Mouse (Mus musculus): Measurements from ENCODE around the gene Tap1. TPM values are rescaled to one million over a fixed set of nuclear protein-coding genes. Genes with fewer than 3 reads are reported as not detected.
A peak's percentile ranks its signal among the peaks of the same experiment; 100 is the strongest.

Tap1 gene
- polyA plus RNA-seq, 1 experiment from 2014 or later: 6.1 TPM

DNA sequence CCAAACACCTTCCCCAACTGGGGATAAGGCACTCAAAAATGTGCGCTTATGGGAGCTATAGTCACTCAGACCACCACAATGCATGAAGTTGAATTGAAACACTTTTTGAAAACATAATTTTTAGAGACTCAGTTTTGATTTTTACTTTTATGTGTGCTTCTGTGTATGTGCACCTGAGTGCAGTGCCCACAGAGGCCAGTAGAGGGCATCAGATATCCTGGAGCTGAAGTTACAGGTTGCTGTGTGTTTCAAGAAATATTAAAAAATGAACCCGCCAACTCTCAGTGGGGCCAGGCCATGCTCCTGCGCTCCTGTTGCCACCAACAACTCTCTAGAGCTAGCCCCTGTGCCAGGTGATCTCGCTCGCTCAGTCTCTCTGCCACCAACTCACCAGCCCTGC lies 14.8 kb upstream of the Tap1 start:
- no peak overlapping the region for H3K9ac ChIP-seq (ENCODE audit: low read depth, low read length)
- H3K4me3 ChIP-seq (ENCODE audit: low read length): no peak overlapping the region
- H3K36me3 ChIP-seq (ENCODE audit: control insufficient read depth, insufficient read depth, low read length): no peaks in the 10 kb centered on the region
- no peak overlapping the region for H3K4me2 ChIP-seq (ENCODE audit: low read length)
- no peaks in the 10 kb centered on the region for H3K4me1 ChIP-seq (ENCODE audit: control insufficient read depth, insufficient read depth, low read depth, low read length)
- no peak for ATAC-seq
- no peak overlapping the region for H3K27ac ChIP-seq (ENCODE audit: low read depth, low read length)
- WGBS: 92% methylated on average over 5 of the region's 5 CpGs
- H3K27me3 ChIP-seq (replicated peaks; ENCODE audit: control insufficient read depth, insufficient read depth, low read length): no peaks in the 10 kb centered on the region
- no peaks in the 10 kb centered on the region; the same call in none of the 2 replicates for H3K9me3 ChIP-seq (ENCODE audit: control insufficient read depth, low read length)

DNA sequence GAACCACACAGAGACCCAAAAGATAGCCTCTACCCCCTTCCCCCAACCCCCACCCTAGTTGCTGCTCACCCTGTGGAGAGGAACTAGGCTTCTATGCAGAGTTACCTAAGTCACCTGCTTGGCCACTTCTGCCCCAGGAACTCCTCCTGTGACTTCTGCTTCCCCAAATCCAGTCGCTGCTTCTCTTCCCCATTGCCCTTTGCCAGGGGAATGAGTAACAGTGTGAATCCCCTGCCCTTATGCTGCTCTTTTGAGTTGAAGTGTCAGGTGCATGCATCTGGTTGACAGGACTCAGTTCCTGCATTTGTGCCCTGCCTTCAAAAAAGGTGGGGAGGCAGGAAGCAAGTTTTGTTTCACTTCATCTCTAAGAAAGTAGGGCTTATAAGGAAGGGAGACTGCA lies 13.3 kb upstream of the Tap1 start:
- Histone ChIP-seq H3K27ac (ENCODE audit: low read depth, low read length) (no peak overlapping the region), H3K4me1 (ENCODE audit: control insufficient read depth, insufficient read depth, low read depth, low read length) (no peaks in the 10 kb centered on the region), H3K36me3 (ENCODE audit: control insufficient read depth, insufficient read depth, low read length) (no peaks in the 10 kb centered on the region), H3K9ac (ENCODE audit: low read depth, low read length) (no peak overlapping the region), H3K4me2 (ENCODE audit: low read length) (no peak overlapping the region), H3K4me3 (ENCODE audit: low read length) (no peak overlapping the region), H3K9me3 (ENCODE audit: control insufficient read depth, low read length) (no peaks in the 10 kb centered on the region; the same call in none of the 2 replicates), H3K27me3 (replicated peaks; ENCODE audit: control insufficient read depth, insufficient read depth, low read length) (no peaks in the 10 kb centered on the region)
- WGBS: 63% methylated on average over 1 of the region's 1 CpGs
- no peak for ATAC-seq

DNA sequence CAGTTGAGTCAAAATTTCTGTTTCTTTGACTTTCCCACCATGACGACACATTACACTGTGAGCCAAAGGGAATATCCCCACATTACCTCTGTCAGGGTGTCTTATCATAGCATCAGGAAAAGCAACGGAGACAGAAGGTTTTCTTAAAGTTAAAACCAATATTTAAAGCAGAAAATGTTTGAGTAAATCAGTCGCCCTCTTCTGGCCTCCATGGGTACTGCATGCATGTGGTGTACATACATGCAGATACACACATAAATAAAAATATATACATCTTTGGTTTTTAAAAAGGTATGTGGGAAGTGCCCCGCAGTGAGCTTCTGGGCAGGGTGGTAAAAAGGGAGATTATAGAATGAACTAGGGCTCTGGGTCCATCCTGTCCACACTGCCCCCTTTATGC lies 10.2 kb upstream of the Tap1 start:
- H3K27me3 ChIP-seq (replicated peaks; ENCODE audit: control insufficient read depth, insufficient read depth, low read length): no peaks in the 10 kb centered on the region
- no peak overlapping the region for H3K9ac ChIP-seq (ENCODE audit: low read depth, low read length)
- 75% methylated on average over 4 of the region's 4 CpGs for WGBS
- H3K27ac ChIP-seq (ENCODE audit: low read depth, low read length): no peak overlapping the region
- no peaks in the 10 kb centered on the region; the same call in none of the 2 replicates for H3K9me3 ChIP-seq (ENCODE audit: control insufficient read depth, low read length)
- H3K4me1 ChIP-seq (ENCODE audit: control insufficient read depth, insufficient read depth, low read depth, low read length): no peaks in the 10 kb centered on the region
- H3K36me3 ChIP-seq (ENCODE audit: control insufficient read depth, insufficient read depth, low read length): no peaks in the 10 kb centered on the region
- ATAC-seq: no peak
- no peak overlapping the region for H3K4me3 ChIP-seq (ENCODE audit: low read length)
- no peak overlapping the region for H3K4me2 ChIP-seq (ENCODE audit: low read length)

DNA sequence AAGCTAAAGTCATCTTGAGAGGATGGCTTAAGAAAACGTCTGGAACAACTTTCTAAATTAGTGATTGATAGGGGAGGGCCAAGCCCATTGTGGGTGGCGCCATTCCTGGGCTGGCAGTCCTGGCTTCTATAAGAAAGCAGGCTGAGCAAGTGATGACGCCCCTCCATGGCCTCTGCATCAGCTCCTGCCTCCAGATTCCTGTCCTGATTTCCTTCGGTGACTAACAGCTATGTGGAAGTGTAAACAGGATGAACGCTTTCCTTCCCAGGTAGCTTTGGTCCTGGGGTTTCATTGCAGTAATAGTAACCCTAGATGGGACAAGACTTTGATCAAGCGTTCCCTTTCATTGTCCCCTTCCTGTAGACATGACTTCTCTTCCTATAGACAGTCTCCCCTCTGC lies 8.3 kb upstream of the Tap1 start:
- 70% methylated on average over 6 of the region's 6 CpGs for WGBS

DNA sequence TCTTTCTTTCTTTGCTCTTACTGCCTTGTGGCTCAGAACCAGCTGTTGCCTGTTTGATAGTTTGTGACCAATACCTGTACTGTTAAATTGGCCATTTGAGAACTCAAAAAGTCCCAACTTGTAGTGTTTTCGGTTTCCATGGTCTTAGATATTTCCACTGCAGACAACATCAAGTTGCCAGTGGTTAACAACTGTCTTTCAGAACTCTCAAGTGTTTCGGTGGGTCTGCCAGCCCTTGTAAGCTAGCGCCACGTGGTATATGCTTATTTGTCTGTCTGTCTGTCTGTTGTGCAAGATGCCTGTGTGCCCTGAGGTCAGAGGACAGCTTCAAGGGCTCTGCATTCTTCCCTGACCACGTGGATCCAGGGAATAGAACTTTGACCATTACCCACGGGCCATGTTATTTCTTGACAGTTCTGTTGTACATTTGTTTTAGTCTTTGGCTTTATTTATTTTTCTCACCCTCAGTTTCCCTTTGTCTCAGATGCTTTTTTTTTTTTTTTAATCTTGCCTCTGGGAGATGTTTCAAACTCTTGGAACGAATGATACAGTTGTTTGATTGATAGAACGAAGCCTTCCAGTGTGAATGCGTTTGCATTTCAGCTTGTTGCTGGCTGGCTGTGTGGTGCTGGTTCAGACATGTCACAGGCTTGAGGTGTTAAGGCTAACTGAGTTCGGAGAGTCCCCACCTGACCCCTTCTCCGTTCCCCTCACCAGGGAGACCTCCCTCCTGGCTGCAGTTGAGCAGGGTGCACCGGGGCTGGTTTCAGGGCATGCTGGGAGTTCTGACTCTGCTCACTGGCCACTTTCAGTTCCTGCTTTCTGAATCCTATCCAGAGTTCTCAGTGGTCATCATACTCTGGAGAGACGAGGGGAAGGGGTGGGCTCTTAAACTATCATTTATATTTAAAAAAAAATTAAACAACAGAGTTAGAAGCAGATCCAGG lies 7.2 kb upstream of the Tap1 start:
- Histone ChIP-seq H3K9me3 (ENCODE audit: control insufficient read depth, low read length) (no peaks in the 10 kb centered on the region; the same call in none of the 2 replicates), H3K9ac (ENCODE audit: low read depth, low read length) (no peak overlapping the region), H3K36me3 (ENCODE audit: control insufficient read depth, insufficient read depth, low read length) (no peaks in the 10 kb centered on the region), H3K4me1 (ENCODE audit: control insufficient read depth, insufficient read depth, low read depth, low read length) (no peaks in the 10 kb centered on the region), H3K27me3 (replicated peaks; ENCODE audit: control insufficient read depth, insufficient read depth, low read length) (0 out of 2 replicates have a peak, but pooled peaks cover 2% of the 10 kb centered on the region), H3K4me3 (ENCODE audit: low read length) (no peak overlapping the region), H3K4me2 (ENCODE audit: low read length) (no peak overlapping the region), H3K27ac (ENCODE audit: low read depth, low read length) (no peak overlapping the region)
- WGBS: 75% methylated on average over 13 of the region's 13 CpGs
- no peak for ATAC-seq

More for the DNA sequence above, 8.3 kb upstream of the Tap1 start:
- no peaks in the 10 kb centered on the region for H3K4me1 ChIP-seq (ENCODE audit: control insufficient read depth, insufficient read depth, low read depth, low read length)
- H3K9me3 ChIP-seq (ENCODE audit: control insufficient read depth, low read length): no peaks in the 10 kb centered on the region; the same call in none of the 2 replicates
- no peak overlapping the region for H3K4me3 ChIP-seq (ENCODE audit: low read length)
- no peak overlapping the region for H3K9ac ChIP-seq (ENCODE audit: low read depth, low read length)
- no peak overlapping the region for H3K27ac ChIP-seq (ENCODE audit: low read depth, low read length)
- 0 out of 2 replicates have a peak, but pooled peaks cover 2% of the 10 kb centered on the region for H3K27me3 ChIP-seq (replicated peaks; ENCODE audit: control insufficient read depth, insufficient read depth, low read length)
- no peak for ATAC-seq
- H3K4me2 ChIP-seq (ENCODE audit: low read length): no peak overlapping the region
- no peaks in the 10 kb centered on the region for H3K36me3 ChIP-seq (ENCODE audit: control insufficient read depth, insufficient read depth, low read length)

DNA sequence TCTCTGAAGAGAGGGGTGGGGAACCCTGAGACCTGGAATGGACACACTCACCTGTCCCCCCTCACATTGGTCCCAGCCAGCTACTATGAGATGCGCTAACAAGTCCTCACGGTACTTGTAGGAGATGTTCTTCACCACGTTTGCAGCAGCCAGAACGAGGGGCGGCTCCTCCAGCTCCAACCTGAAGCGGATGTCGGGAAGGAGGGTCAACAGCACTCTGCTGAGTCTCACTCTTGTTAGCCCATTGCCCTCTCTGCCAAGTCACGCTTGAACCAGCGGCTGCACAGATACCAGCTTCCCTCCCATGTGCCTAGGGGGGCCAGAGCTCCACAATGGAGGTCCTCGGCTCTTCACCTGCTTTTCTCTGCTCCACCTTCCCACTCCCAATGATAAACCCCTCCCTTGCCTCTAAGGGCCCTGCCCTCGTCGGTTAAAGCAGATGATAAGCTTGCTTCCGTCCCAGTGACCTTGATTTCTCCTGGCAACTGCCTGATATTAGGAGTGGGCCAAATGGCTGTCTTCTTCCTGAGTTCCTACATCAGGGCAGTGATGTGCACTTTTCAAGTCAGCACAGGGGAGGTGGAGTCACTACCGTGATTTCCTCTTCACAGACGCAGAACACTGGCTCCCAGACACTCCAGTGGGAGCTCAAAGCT lies 3.7 kb upstream of the Tap1 start:
- Histone ChIP-seq H3K4me1 (ENCODE audit: control insufficient read depth, insufficient read depth, low read depth, low read length) (peaks cover 12% of the 10 kb centered on the region), H3K9ac (ENCODE audit: low read depth, low read length) (no peak overlapping the region), H3K4me3 (ENCODE audit: low read length) (no peak overlapping the region), H3K36me3 (ENCODE audit: control insufficient read depth, insufficient read depth, low read length) (no peaks in the 10 kb centered on the region), H3K4me2 (ENCODE audit: low read length) (no peak overlapping the region), H3K9me3 (ENCODE audit: control insufficient read depth, low read length) (no peaks in the 10 kb centered on the region), H3K27me3 (replicated peaks; ENCODE audit: control insufficient read depth, insufficient read depth, low read length) (peaks cover 20% of the 10 kb centered on the region), H3K27ac (ENCODE audit: low read depth, low read length) (no peak overlapping the region)
- no peak for ATAC-seq
- 83% methylated on average over 15 of the region's 15 CpGs for WGBS

DNA sequence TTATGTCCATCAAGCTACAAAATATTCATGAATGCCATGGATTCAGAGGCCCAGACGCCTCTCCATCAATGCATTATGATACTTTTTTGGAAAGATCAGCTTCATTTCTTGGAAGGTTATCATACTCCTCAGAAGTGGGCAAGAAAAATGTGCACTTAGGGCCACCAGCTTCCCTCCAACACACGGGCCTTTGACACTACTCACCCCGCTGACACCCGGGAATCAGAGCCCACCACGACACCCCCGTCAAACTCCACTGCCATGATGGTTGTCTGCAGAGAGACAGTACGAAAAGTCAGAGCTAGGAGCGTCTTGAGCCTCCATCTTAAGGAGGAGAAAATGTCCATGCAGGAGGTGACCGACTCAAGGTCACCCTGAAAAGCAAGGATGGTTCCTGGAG lies 1.8 kb upstream of the Tap1 start:
- 92% methylated on average over 9 of the region's 9 CpGs for WGBS
- peaks cover 12% of the 10 kb centered on the region for H3K4me1 ChIP-seq (ENCODE audit: control insufficient read depth, insufficient read depth, low read depth, low read length)
- no peak overlapping the region for H3K27ac ChIP-seq (ENCODE audit: low read depth, low read length)
- no peak overlapping the region for H3K9ac ChIP-seq (ENCODE audit: low read depth, low read length)
- H3K27me3 ChIP-seq (replicated peaks; ENCODE audit: control insufficient read depth, insufficient read depth, low read length): peaks cover 33% of the 10 kb centered on the region
- H3K36me3 ChIP-seq (ENCODE audit: control insufficient read depth, insufficient read depth, low read length): no peaks in the 10 kb centered on the region
- H3K4me2 ChIP-seq (ENCODE audit: low read length): no peak overlapping the region
- H3K9me3 ChIP-seq (ENCODE audit: control insufficient read depth, low read length): no peaks in the 10 kb centered on the region
- H3K4me3 ChIP-seq (ENCODE audit: low read length): no peak overlapping the region
- no peak for ATAC-seq

DNA sequence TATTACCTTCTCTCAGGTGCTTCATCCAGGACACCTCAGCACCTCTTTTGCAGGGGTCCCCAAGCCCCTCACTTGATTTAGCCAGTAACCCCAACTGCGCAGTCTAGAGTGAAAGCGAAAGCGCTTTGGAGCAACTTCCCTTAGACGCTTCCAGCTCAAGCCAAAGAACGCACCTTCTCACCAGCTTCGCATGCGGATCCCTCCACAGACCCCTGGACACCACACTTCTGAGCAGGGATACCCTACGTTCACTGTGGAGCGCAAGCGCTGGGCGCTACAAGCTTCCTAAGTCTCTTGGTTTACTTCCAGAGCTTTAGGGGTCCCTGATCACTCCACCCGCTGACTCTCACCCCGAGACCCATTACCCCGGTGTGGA lies 480 bp upstream of the Tap1 start:
- H3K36me3 ChIP-seq (ENCODE audit: control insufficient read depth, insufficient read depth, low read length): no peaks in the 10 kb centered on the region
- peak overlapping the region; percentile 54 for H3K4me3 ChIP-seq (ENCODE audit: low read length)
- peak overlapping the region; percentile 94 for H3K4me2 ChIP-seq (ENCODE audit: low read length)
- peaks cover 12% of the 10 kb centered on the region for H3K4me1 ChIP-seq (ENCODE audit: control insufficient read depth, insufficient read depth, low read depth, low read length)
- peak overlapping the region; percentile 68 for H3K9ac ChIP-seq (ENCODE audit: low read depth, low read length)
- H3K27me3 ChIP-seq (replicated peaks; ENCODE audit: control insufficient read depth, insufficient read depth, low read length): peaks cover 38% of the 10 kb centered on the region
- peak; percentile 71 for ATAC-seq
- 3% methylated on average over 14 of the region's 14 CpGs for WGBS
- H3K27ac ChIP-seq (ENCODE audit: low read depth, low read length): no peak overlapping the region
- no peaks in the 10 kb centered on the region for H3K9me3 ChIP-seq (ENCODE audit: control insufficient read depth, low read length)

DNA sequence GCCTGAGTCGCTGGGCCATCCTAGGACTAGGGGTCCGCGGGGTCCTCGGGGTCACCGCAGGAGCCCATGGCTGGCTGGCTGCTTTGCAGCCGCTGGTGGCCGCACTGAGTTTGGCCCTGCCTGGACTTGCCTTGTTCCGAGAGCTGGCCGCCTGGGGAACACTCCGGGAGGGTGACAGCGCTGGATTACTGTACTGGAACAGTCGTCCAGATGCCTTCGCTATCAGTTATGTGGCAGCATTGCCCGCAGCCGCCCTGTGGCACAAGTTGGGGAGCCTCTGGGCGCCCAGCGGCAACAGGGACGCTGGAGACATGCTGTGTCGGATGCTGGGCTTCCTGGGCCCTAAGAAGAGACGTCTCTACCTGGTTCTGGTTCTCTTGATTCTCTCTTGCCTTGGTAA lies 657 bp downstream of the Tap1 start:
- Histone ChIP-seq H3K27me3 (replicated peaks; ENCODE audit: control insufficient read depth, insufficient read depth, low read length) (peaks cover 43% of the 10 kb centered on the region), H3K4me2 (ENCODE audit: low read length) (peak overlapping the region; percentile 94), H3K27ac (ENCODE audit: low read depth, low read length) (no peak overlapping the region), H3K9me3 (ENCODE audit: control insufficient read depth, low read length) (no peaks in the 10 kb centered on the region), H3K4me3 (ENCODE audit: low read length) (peak overlapping the region; percentile 54), H3K36me3 (ENCODE audit: control insufficient read depth, insufficient read depth, low read length) (no peaks in the 10 kb centered on the region), H3K4me1 (ENCODE audit: control insufficient read depth, insufficient read depth, low read depth, low read length) (peaks cover 12% of the 10 kb centered on the region), H3K9ac (ENCODE audit: low read depth, low read length) (peak overlapping the region; percentile 68)
- ATAC-seq: no peak
- WGBS: 3% methylated on average over 20 of the region's 20 CpGs

All from hindbrain, embryonic 16.5 days (tissue).